Mouse (Mus musculus): ENCODE data around the gene Keg1.

Gene Keg1

DNA sequence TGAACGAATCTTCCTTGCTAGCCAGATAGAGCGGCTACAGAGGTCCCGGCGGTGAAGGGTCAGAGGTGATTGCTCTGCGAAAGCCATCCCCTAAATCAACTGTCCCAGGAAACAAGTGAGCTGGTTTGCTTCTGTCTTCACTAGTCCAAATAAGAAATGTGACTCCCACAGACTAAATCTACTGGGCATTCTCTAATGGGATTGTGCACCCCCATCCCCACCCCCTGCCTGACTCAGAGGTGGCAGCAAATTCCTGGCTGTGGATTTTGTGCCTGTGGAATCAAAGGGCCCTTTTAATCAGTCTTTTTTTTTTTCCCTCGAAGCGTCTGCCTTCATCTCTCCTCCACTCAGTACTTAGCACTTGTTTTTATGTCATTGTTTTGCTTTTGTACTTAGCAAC, 69.7 kb downstream of the Keg1 start, which contains the start of gene Cntf:
Gene Cntf, minus strand, starts transcription at position 325 of the 400 bp plus-strand sequence.
- DNase-seq: peak; percentile 19
